Mouse (Mus musculus) liver, embryonic 16.5 days (tissue): ENCODE data around the gene Lipc. TPM values are rescaled to one million over a fixed set of nuclear protein-coding genes. Genes with fewer than 3 reads are reported as not detected.

ENCODE experiments used
- ATAC-seq: fragments of 200-750 bp; cut with Nextera tagmentation; 2 replicates; pipeline ENCODE4 v1.8.0; 2017; ENCODE audit warnings: low read depth, mild to moderate bottlenecking, moderate number of reproducible peaks, moderate library complexity
- H3K27ac ChIP-seq: fragments of 300-500 bp; sonication (generic); 2 replicates; pipeline ENCODE4 v1.5.1; 2014; ENCODE audit warnings: mild to moderate bottlenecking, low read length
- H3K27me3 ChIP-seq: fragments of 300-500 bp; sonication (generic); 2 replicates; pipeline ENCODE4 v1.6.1; 2014; ENCODE audit warnings: low read depth, low read length, mixed read lengths; ENCODE audit not compliant: control insufficient read depth, insufficient read depth
- H3K36me3 ChIP-seq: fragments of 300-500 bp; sonication (generic); 2 replicates; pipeline ENCODE4 v1.6.1; 2014; ENCODE audit warnings: mild to moderate bottlenecking; ENCODE audit not compliant: control insufficient read depth, insufficient read depth
- H3K4me1 ChIP-seq: fragments of 300-500 bp; sonication (generic); 2 replicates; pipeline ENCODE4 v1.6.1; 2014; ENCODE audit warnings: low read depth, low read length, mixed read lengths; ENCODE audit not compliant: control insufficient read depth
- H3K4me2 ChIP-seq: fragments of 300-500 bp; sonication (generic); 2 replicates; pipeline ENCODE4 v1.6.1; 2014; ENCODE audit warnings: low read depth, low read length, mixed read lengths
- H3K4me3 ChIP-seq: fragments of 300-500 bp; sonication (generic); 2 replicates; pipeline ENCODE4 v1.5.1; 2014; ENCODE audit warnings: low read depth, mild to moderate bottlenecking, low read length
- H3K9ac ChIP-seq: fragments of 300-500 bp; sonication (generic); 2 replicates; pipeline ENCODE4 v1.6.1; 2014; ENCODE audit warnings: low read depth, low read length
- H3K9me3 ChIP-seq: fragments of 300-500 bp; sonication (generic); replicated peaks from 2 replicates; pipeline ENCODE4 v1.6.1; 2016; ENCODE audit warnings: low read length; ENCODE audit not compliant: control insufficient read depth
- WGBS: fragments of 180-500 bp; shearing (Covaris S2); extraction: QIAGEN DNeasy Blood & Tissue Kit; methylation state at CpG from one replicate; pipeline ENCODE4 v1.1.7; 2014; ENCODE audit not compliant: insufficient replicate concordance; 5-methylcytosine and 5-hydroxymethylcytosine counted together
- polyA plus RNA-seq: library from polyadenylated mRNA; unstranded; fragments of >200 nt; fragmentation: Nextera tagmentation; extraction: Ambion mirVana; gene quantifications from 2 replicates; pipeline ENCODE4 v1.2.1, GENCODE M21; 2015

The Lipc gene
- polyA plus RNA-seq, 1 experiment from 2014 or later = 45.9 TPM

- 0 out of 2 replicates have a peak, but pooled peaks have one; percentile 33 for ATAC-seq
- Histone ChIP-seq H3K9ac (no peak overlapping the region), H3K27me3 (no peaks in the 10 kb centered on the region), H3K9me3 (no peaks in the 10 kb centered on the region), H3K4me2 (no peak overlapping the region), H3K27ac (no peak overlapping the region), H3K4me1 (peaks cover 7% of the 10 kb centered on the region), H3K36me3 (no peaks in the 10 kb centered on the region), H3K4me3 (no peak overlapping the region)
- WGBS = 40% methylated on average over 9 of the region's 9 CpGs
Observed at GRCm38 (mm10) chr9:70942686-70943333, 9.2 kb downstream of the Lipc start.

- H3K27ac ChIP-seq = peak overlapping the region; percentile 62
Observed at GRCm38 (mm10) chr9:70939752-70940501, 12.1 kb downstream of the Lipc start.

GRCm38 (mm10) chr9:70938850-70939249 is 13.2 kb downstream of the Lipc start:
- Histone ChIP-seq H3K4me2 (no peak overlapping the region), H3K27ac (0 out of 2 replicates have a peak overlapping the region, but pooled peaks have one; percentile 25), H3K36me3 (no peaks in the 10 kb centered on the region), H3K4me1 (peaks cover 10% of the 10 kb centered on the region), H3K9ac (no peak overlapping the region), H3K4me3 (no peak overlapping the region), H3K27me3 (no peaks in the 10 kb centered on the region), H3K9me3 (no peaks in the 10 kb centered on the region)
- WGBS = 45% methylated on average over 2 of the region's 2 CpGs
- ATAC-seq = no peak

More at GRCm38 (mm10) chr9:70939752-70940501, 12.1 kb downstream of the Lipc start:
- Histone ChIP-seq H3K4me1 (peaks cover 10% of the 10 kb centered on the region), H3K9ac (no peak overlapping the region), H3K9me3 (no peaks in the 10 kb centered on the region), H3K27me3 (no peaks in the 10 kb centered on the region), H3K36me3 (no peaks in the 10 kb centered on the region), H3K4me3 (no peak overlapping the region), H3K4me2 (no peak overlapping the region)
- ATAC-seq = peak; percentile 79
- 65% methylated on average over 8 of the region's 8 CpGs for WGBS

- H3K4me1 ChIP-seq = peaks cover 10% of the 10 kb centered on the region
- no peaks in the 10 kb centered on the region for H3K27me3 ChIP-seq
- no peaks in the 10 kb centered on the region for H3K36me3 ChIP-seq
- no peak for ATAC-seq
- H3K4me3 ChIP-seq = no peak overlapping the region
- no peak overlapping the region for H3K9ac ChIP-seq
- no peaks in the 10 kb centered on the region for H3K9me3 ChIP-seq
- WGBS = 76% methylated on average over 6 of the region's 6 CpGs
- no peak overlapping the region for H3K27ac ChIP-seq
- H3K4me2 ChIP-seq = no peak overlapping the region
Observed at GRCm38 (mm10) chr9:70938134-70938533, 13.9 kb downstream of the Lipc start.

- no peak; the same call in 1 of the 2 replicates for ATAC-seq
- WGBS = 62% methylated on average over 8 of the region's 8 CpGs
- H3K4me3 ChIP-seq = peak overlapping the region; percentile 13; the same call in 1 of the 2 replicates
- H3K27ac ChIP-seq = peak overlapping the region; percentile 62
- H3K36me3 ChIP-seq = no peaks in the 10 kb centered on the region
- no peak overlapping the region for H3K9ac ChIP-seq
- peaks cover 15% of the 10 kb centered on the region for H3K4me1 ChIP-seq
- no peaks in the 10 kb centered on the region for H3K27me3 ChIP-seq
- no peaks in the 10 kb centered on the region for H3K9me3 ChIP-seq
- peak overlapping the region; percentile 41; the same call in 1 of the 2 replicates for H3K4me2 ChIP-seq
Observed at GRCm38 (mm10) chr9:70934587-70935295, 17.3 kb downstream of the Lipc start.

- Histone ChIP-seq H3K9ac (no peak overlapping the region), H3K4me2 (no peak overlapping the region), H3K36me3 (no peaks in the 10 kb centered on the region), H3K4me1 (peaks cover 46% of the 10 kb centered on the region), H3K27me3 (no peaks in the 10 kb centered on the region), H3K27ac (0 out of 2 replicates have a peak overlapping the region, but pooled peaks have one; percentile 7), H3K9me3 (no peaks in the 10 kb centered on the region), H3K4me3 (no peak overlapping the region)
- WGBS = 54% methylated on average over 5 of the region's 5 CpGs
- ATAC-seq = no peak
Observed at GRCm38 (mm10) chr9:70930641-70931020, 21.4 kb downstream of the Lipc start.

GRCm38 (mm10) chr9:70929840-70930640 is 22.0 kb downstream of the Lipc start:
- Histone ChIP-seq H3K9ac (no peak overlapping the region), H3K27me3 (no peaks in the 10 kb centered on the region), H3K9me3 (no peaks in the 10 kb centered on the region), H3K4me3 (no peak overlapping the region), H3K4me2 (no peak overlapping the region), H3K27ac (0 out of 2 replicates have a peak overlapping the region, but pooled peaks have one; percentile 35), H3K4me1 (peaks cover 52% of the 10 kb centered on the region), H3K36me3 (no peaks in the 10 kb centered on the region)
- WGBS = 53% methylated on average over 15 of the region's 15 CpGs
- no peak for ATAC-seq

GRCm38 (mm10) chr9:70928472-70928871 is 23.6 kb downstream of the Lipc start:
- Histone ChIP-seq H3K36me3 (no peaks in the 10 kb centered on the region), H3K4me3 (no peak overlapping the region), H3K27ac (peak overlapping the region; percentile 99), H3K27me3 (no peaks in the 10 kb centered on the region), H3K4me2 (no peak overlapping the region), H3K9ac (no peak overlapping the region), H3K9me3 (no peaks in the 10 kb centered on the region), H3K4me1 (peaks cover 66% of the 10 kb centered on the region)
- WGBS = 59% methylated on average over 1 of the region's 1 CpGs
- ATAC-seq = no peak
